22 mouse cellular contexts compared by ENCODE assay signal in the genomic region with DNA sequence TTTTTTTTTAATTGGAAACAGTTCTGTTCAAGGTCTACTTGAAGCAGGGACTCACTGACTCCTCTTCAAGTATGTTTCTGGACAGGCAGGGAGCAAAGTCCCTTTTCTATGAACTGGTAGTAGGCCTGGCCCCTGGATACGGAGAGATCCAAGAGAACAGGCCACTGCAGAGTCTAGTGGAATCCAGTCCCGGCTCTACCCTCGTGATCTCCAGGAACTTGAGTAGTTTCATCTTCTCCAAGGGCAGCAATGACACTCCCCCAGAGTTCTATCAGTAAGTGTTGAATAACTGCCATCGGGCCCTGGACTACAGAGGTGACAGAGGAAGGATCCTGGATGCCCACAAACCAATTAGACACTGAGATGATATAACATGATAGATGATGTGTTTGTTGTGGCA. TPM values are rescaled to one million over a fixed set of nuclear protein-coding genes. Genes with fewer than 3 reads are reported as not detected.
DNase-seq lines count a peak whose midpoint lies in the region; ATAC-seq and TF ChIP-seq lines count a peak whose summit lies in the region.
"Had no signal": no experiment of that assay in that cellular context is flagged by ENCODE, and none has a peak within 500 bp of the region (broad histone marks: within the 10 kb centered on the region; RNA-seq: fewer than 3 reads in every experiment).

No protein-coding gene starts in this region.

- H3K4me1 ChIP-seq in forebrain, embryonic 11.5 days (replicated peaks; ENCODE audit: control insufficient read depth, insufficient read depth, low read length), result peaks cover 2% of the 10 kb centered on the region; the same call in 1 of the 2 replicates
- H3K4me1 ChIP-seq in forebrain, postnatal 0 days (ENCODE audit: insufficient read depth), result no peaks in the 10 kb centered on the region
- H3K4me1 ChIP-seq in lung, embryonic 14.5 days (ENCODE audit: insufficient read depth), result peaks cover 12% of the 10 kb centered on the region
- peaks cover 16% of the 10 kb centered on the region for H3K4me1 ChIP-seq in kidney, adult 2 months (ENCODE audit: control insufficient read depth, insufficient read depth, low read length)

- ATAC-seq in forebrain, embryonic 11.5 days (replicated peaks; ENCODE audit: low FRiP score), result no peak
- no peak for ATAC-seq in forebrain, postnatal 0 days
- ATAC-seq in lung, embryonic 14.5 days (ENCODE audit: insufficient read depth), result no peak
- ATAC-seq: midbrain, embryonic 13.5 days had no signal

- H3K9me3 ChIP-seq in forebrain, embryonic 11.5 days (ENCODE audit: control insufficient read depth, low read length), result no peaks in the 10 kb centered on the region
- no peaks in the 10 kb centered on the region for H3K9me3 ChIP-seq in forebrain, postnatal 0 days (ENCODE audit: low read length)
- no peaks in the 10 kb centered on the region for H3K9me3 ChIP-seq in lung, embryonic 14.5 days (ENCODE audit: low read depth, low read length)
- H3K9me3 ChIP-seq: embryonic facial prominence, embryonic 13.5 days; hindbrain, embryonic 13.5 days; limb, embryonic 15.5 days; midbrain, embryonic 13.5 days had no signal

- DNase-seq in forebrain, embryonic 11.5 days (ENCODE audit: low spot score), result peak; percentile 30
- no peak for DNase-seq in forebrain, postnatal 0 days
- peak; percentile 57 for DNase-seq in lung, embryonic 14.5 days
- DNase-seq in lung, postnatal 25 days (ENCODE audit: low spot score), result no peak
- DNase-seq in kidney, adult 2 months, result peak; percentile 84
- peak; percentile 69 to 90 for DNase-seq in kidney, postnatal 36 days
- DNase-seq in adrenal gland, postnatal 36 days, result no peak
- DNase-seq in thymus, postnatal 36 days, result no peak
- DNase-seq: adrenal gland, postnatal 10 days; cerebellum, adult 18-20 months; gastrocnemius, postnatal 14 days; right cerebral cortex, postnatal 25 days had no signal

- no peak overlapping the region for H3K4me3 ChIP-seq in forebrain, embryonic 11.5 days (ENCODE audit: low read depth, low read length)
- H3K4me3 ChIP-seq in forebrain, postnatal 0 days (ENCODE audit: low read depth, low read length), result no peak overlapping the region
- H3K4me3 ChIP-seq in lung, embryonic 14.5 days (ENCODE audit: low read depth, low read length), result no peak overlapping the region
- H3K4me3 ChIP-seq in kidney, adult 2 months (ENCODE audit: insufficient read depth, low read depth, low read length), result no peak overlapping the region
- H3K4me3 ChIP-seq: embryonic facial prominence, embryonic 13.5 days; hindbrain, embryonic 13.5 days; limb, embryonic 15.5 days; midbrain, embryonic 13.5 days had no signal

- TF ChIP-seq CTCF in forebrain, postnatal 0 days (IDR thresholded peaks at IDR 0.05; ENCODE audit: low read depth), result no peak
- TF ChIP-seq CTCF in lung, embryonic 14.5 days (IDR thresholded peaks at IDR 0.05; ENCODE audit: low read depth), result no peak
- TF ChIP-seq CTCF in kidney, adult 2 months (conservative IDR thresholded peaks at IDR 0.05; ENCODE audit: insufficient read depth, insufficient read length, low read depth, low read length), result no peak

- no peak overlapping the region for H3K4me2 ChIP-seq in forebrain, embryonic 11.5 days (ENCODE audit: low read depth, low read length, severe bottlenecking)
- H3K4me2 ChIP-seq in forebrain, postnatal 0 days (ENCODE audit: low read depth), result no peak overlapping the region
- H3K4me2 ChIP-seq in lung, embryonic 14.5 days, result no peak overlapping the region
- H3K4me2 ChIP-seq: embryonic facial prominence, embryonic 13.5 days; hindbrain, embryonic 13.5 days; limb, embryonic 15.5 days; midbrain, embryonic 13.5 days had no signal

- TF ChIP-seq POLR2A in kidney, adult 2 months (IDR thresholded peaks at IDR 0.05; ENCODE audit: low read depth, low read length), result no peak

- H3K27me3 ChIP-seq in forebrain, embryonic 11.5 days (ENCODE audit: control insufficient read depth, insufficient read depth, low read length), result no peaks in the 10 kb centered on the region
- H3K27me3 ChIP-seq in forebrain, postnatal 0 days (ENCODE audit: insufficient read depth, low read length), result no peaks in the 10 kb centered on the region
- H3K27me3 ChIP-seq in lung, embryonic 14.5 days (ENCODE audit: insufficient read depth, low read length), result no peaks in the 10 kb centered on the region
- no peaks in the 10 kb centered on the region for H3K27me3 ChIP-seq in kidney, adult 2 months (replicated peaks; ENCODE audit: control insufficient read depth, insufficient read depth, low read length)
- H3K27me3 ChIP-seq: hindbrain, embryonic 13.5 days; midbrain, embryonic 13.5 days had no signal

- H3K27ac ChIP-seq in forebrain, embryonic 11.5 days (ENCODE audit: low read depth, low read length), result no peak overlapping the region
- no peak overlapping the region for H3K27ac ChIP-seq in forebrain, postnatal 0 days (ENCODE audit: low read depth, low read length)
- H3K27ac ChIP-seq in lung, embryonic 14.5 days (ENCODE audit: low read depth), result no peak overlapping the region; the same call in 1 of the 2 replicates
- peak overlapping the region; percentile 67; the same call in 1 of the 2 replicates for H3K27ac ChIP-seq in kidney, adult 2 months (ENCODE audit: insufficient read depth, low read depth, low read length)
- H3K27ac ChIP-seq: embryonic facial prominence, embryonic 13.5 days; hindbrain, embryonic 13.5 days; limb, embryonic 15.5 days; midbrain, embryonic 13.5 days had no signal

- H3K9ac ChIP-seq in forebrain, embryonic 11.5 days (ENCODE audit: low read length), result no peak overlapping the region
- no peak overlapping the region for H3K9ac ChIP-seq in forebrain, postnatal 0 days
- H3K9ac ChIP-seq in lung, embryonic 14.5 days, result no peak overlapping the region
- H3K9ac ChIP-seq: embryonic facial prominence, embryonic 13.5 days; hindbrain, embryonic 13.5 days; limb, embryonic 15.5 days; midbrain, embryonic 13.5 days had no signal

- no peaks in the 10 kb centered on the region for H3K36me3 ChIP-seq in forebrain, embryonic 11.5 days (ENCODE audit: control insufficient read depth, insufficient read depth, low read length)
- H3K36me3 ChIP-seq in forebrain, postnatal 0 days (ENCODE audit: insufficient read depth), result no peaks in the 10 kb centered on the region
- no peaks in the 10 kb centered on the region for H3K36me3 ChIP-seq in lung, embryonic 14.5 days (ENCODE audit: insufficient read depth)
- H3K36me3 ChIP-seq in kidney, adult 2 months (ENCODE audit: control insufficient read depth, insufficient read depth, low read length), result no peaks in the 10 kb centered on the region
- H3K36me3 ChIP-seq: embryonic facial prominence, embryonic 13.5 days; hindbrain, embryonic 13.5 days; limb, embryonic 15.5 days; midbrain, embryonic 13.5 days had no signal

- WGBS in forebrain, embryonic 11.5 days, result 82% methylated on average over 4 of the region's 4 CpGs
- WGBS in forebrain, postnatal 0 days, result 89% methylated on average over 4 of the region's 4 CpGs
- WGBS in lung, embryonic 14.5 days, result 20% methylated on average over 4 of the region's 4 CpGs
- 42% methylated on average over 4 of the region's 4 CpGs for WGBS in kidney, adult 2 months

RNA-seq across cellular contexts. Expression of a gene that starts 9.2 kb away (rescaled TPM):
- not detected in 2 replicates for polyA plus RNA-seq in forebrain, embryonic 11.5 days (2014; fragmentation: Nextera tagmentation; extraction: Ambion mirVana)
- total RNA-seq in forebrain, postnatal 0 days (2014; rRNA removed), result not detected in 2 replicates
- not detected in 2 replicates for polyA plus RNA-seq in forebrain, postnatal 0 days (2015; fragmentation: Nextera tagmentation; extraction: Ambion mirVana)
- not detected in 2 replicates for polyA plus RNA-seq in lung, embryonic 14.5 days (2014; fragmentation: Nextera tagmentation; extraction: Ambion mirVana)
- polyA plus RNA-seq in kidney, adult 2 months (2012; rRNA removed), result not detected in 2 replicates
- not detected for total RNA-seq in adrenal gland, postnatal 36 days (2021)
- total RNA-seq: adrenal gland, postnatal 10 days; gastrocnemius, postnatal 14 days; heart, adult 8-10 months; layer of hippocampus, postnatal 14 days; left cerebral cortex, postnatal 14 days had no signal
- polyA plus RNA-seq: embryonic facial prominence, embryonic 13.5 days; heart, postnatal 0 days; hindbrain, embryonic 13.5 days; limb, embryonic 15.5 days; midbrain, embryonic 13.5 days; neural tube, embryonic 14.5 days; testis, adult 2 months had no signal

RNA-seq across cellular contexts. Expression of a gene that starts 22.7 kb away (rescaled TPM):
- polyA plus RNA-seq in forebrain, embryonic 11.5 days (2014; fragmentation: Nextera tagmentation; extraction: Ambion mirVana), result 27.5 and 31.5 TPM in 2 replicates
- total RNA-seq in forebrain, postnatal 0 days (2014; rRNA removed), result 71.1 and 94.0 TPM in 2 replicates
- polyA plus RNA-seq in forebrain, postnatal 0 days (2015; fragmentation: Nextera tagmentation; extraction: Ambion mirVana), result 12.4 and 13.9 TPM in 2 replicates
- polyA plus RNA-seq in lung, embryonic 14.5 days (2014; fragmentation: Nextera tagmentation; extraction: Ambion mirVana), result 26.8 and 28.0 TPM in 2 replicates
- 15.1 and 15.4 TPM in 2 replicates for polyA plus RNA-seq in kidney, adult 2 months (2012; rRNA removed)
- total RNA-seq in adrenal gland, postnatal 36 days (2021), result 10 to 100 TPM; 50.9 to 51.9 TPM

RNA-seq across cellular contexts. Expression of a gene that starts 29.7 kb away (rescaled TPM):
- 41.7 and 43.2 TPM in 2 replicates for polyA plus RNA-seq in forebrain, embryonic 11.5 days (2014; fragmentation: Nextera tagmentation; extraction: Ambion mirVana)
- total RNA-seq in forebrain, postnatal 0 days (2014; rRNA removed), result 26.8 and 38.1 TPM in 2 replicates
- polyA plus RNA-seq in forebrain, postnatal 0 days (2015; fragmentation: Nextera tagmentation; extraction: Ambion mirVana), result 25.2 and 31.6 TPM in 2 replicates
- polyA plus RNA-seq in lung, embryonic 14.5 days (2014; fragmentation: Nextera tagmentation; extraction: Ambion mirVana), result 43.3 and 46.8 TPM in 2 replicates
- polyA plus RNA-seq in kidney, adult 2 months (2012; rRNA removed), result 9.5 and 9.7 TPM in 2 replicates
- total RNA-seq in adrenal gland, postnatal 36 days (2021), result 10 to 100 TPM; 23.1 to 24.2 TPM

Comparison
In these comparisons a context has a peak if more than half of its experiments do, and no peak if none do; other contexts are left out.
1. DNase-seq: peak in forebrain, embryonic 11.5 days (single experiment), lung, embryonic 14.5 days (single experiment), kidney, adult 2 months (single experiment) and kidney, postnatal 36 days (2 of 2); none in forebrain, postnatal 0 days (single experiment), lung, postnatal 25 days (single experiment), adrenal gland, postnatal 36 days (0 of 2) and thymus, postnatal 36 days (0 of 2).